Mouse (Mus musculus) MEL (cell line): ENCODE measurements around the gene Shisa8.

Source experiments
- CTCF ChIP-seq, 3 experiments: IDR thresholded peaks in 2 of 3; conservative IDR thresholded peaks in 1 of 3; 2 replicates each; pipeline ENCODE4 v1.5.1; 2011 to 2012; ENCODE audit warnings: low read length in 3 of 3, low read depth in 2 of 3, mild to moderate bottlenecking in 2 of 3, improper control_type of control experiment in 1 of 3, inconsistent platforms in 1 of 3, mixed read lengths in 1 of 3, moderate library complexity in 1 of 3; ENCODE audit not compliant: control insufficient read depth in 1 of 3, insufficient read depth in 1 of 3, poor library complexity in 1 of 3, severe bottlenecking in 1 of 3
- ELF1 ChIP-seq: IDR thresholded peaks from 2 replicates; pipeline ENCODE4 v1.6.1; 2014; ENCODE audit warnings: low read depth, mild to moderate bottlenecking, inconsistent platforms, low read length, improper control_type of control experiment, moderate library complexity
- ETS1 ChIP-seq: IDR thresholded peaks from 2 replicates; pipeline ENCODE4 v1.6.1; 2012; ENCODE audit warnings: low read depth, mild to moderate bottlenecking, inconsistent platforms, low read length, improper control_type of control experiment, moderate library complexity
- MAX ChIP-seq: IDR thresholded peaks from 2 replicates; pipeline ENCODE4 v1.6.1; 2011; ENCODE audit warnings: low read length, improper control_type of control experiment
- MXI1 ChIP-seq: IDR thresholded peaks from 2 replicates; pipeline ENCODE4 v1.6.1; 2011; ENCODE audit warnings: mild to moderate bottlenecking, low read depth, low read length, improper control_type of control experiment
- POLR2A ChIP-seq, 2 experiments: IDR thresholded peaks; 2 replicates each; pipeline ENCODE4 v1.6.1; 2011 to 2012; ENCODE audit warnings: low read length in 2 of 2, mild to moderate bottlenecking in 2 of 2, control low read depth in 1 of 2, improper control_type of control experiment in 1 of 2, low read depth in 1 of 2, moderate library complexity in 1 of 2; ENCODE audit not compliant: control insufficient read depth in 1 of 2, insufficient read depth in 1 of 2, poor library complexity in 1 of 2
- RAD21 ChIP-seq: IDR thresholded peaks from 2 replicates; pipeline ENCODE4 v1.6.1; 2011; ENCODE audit warnings: mild to moderate bottlenecking, low read depth, low read length, improper control_type of control experiment
- TCF12 ChIP-seq: IDR thresholded peaks from 2 replicates; pipeline ENCODE4 v1.6.1; 2014; ENCODE audit warnings: low read depth, mild to moderate bottlenecking, inconsistent platforms, low read length, improper control_type of control experiment, moderate library complexity
- ZC3H11A ChIP-seq: IDR thresholded peaks from 2 replicates; pipeline ENCODE4 v1.6.1; 2012; ENCODE audit warnings: low read depth, mild to moderate bottlenecking, inconsistent platforms, low read length, improper control_type of control experiment

- TF ChIP-seq CTCF (IDR thresholded peaks at IDR 0.05 in 2 of 3, conservative IDR thresholded peaks at IDR 0.05 in 1 of 3; ENCODE audit: control insufficient read depth in 1 of 3, insufficient read depth in 1 of 3, low read depth in 2 of 3, low read length in 3 of 3, poor library complexity in 1 of 3, severe bottlenecking in 1 of 3) (no peak), ELF1 (no peak), ZC3H11A (no peak), TCF12 (no peak), POLR2A (IDR thresholded peaks at IDR 0.05; ENCODE audit: control insufficient read depth in 1 of 2, insufficient read depth in 1 of 2, low read depth in 1 of 2, low read length in 2 of 2, poor library complexity in 1 of 2) (no peak), MAX (no peak), RAD21 (no peak), MXI1 (no peak), ETS1 (no peak)
These were observed 7.5 kb upstream of the Shisa8 start for GRCm38 (mm10) chr15:82220003-82220675.
